ENCODE assay signal across 8 mouse cellular contexts in genomic region chr5:117388877-117389276, GRCm38 (mm10). TPM values are rescaled to one million over a fixed set of nuclear protein-coding genes. Genes with fewer than 3 reads are reported as not detected.
A peak's percentile ranks its signal among the peaks of the same experiment; 100 is the strongest.
DNase-seq lines count a peak whose midpoint lies in the region; ATAC-seq and TF ChIP-seq lines count a peak whose summit lies in the region.

TSS of gene Rfc5 (minus strand) at chr5:117389047.

- no peak for TF ChIP-seq CTCF in layer of hippocampus, adult 2 months (conservative IDR thresholded peaks at IDR 0.05)
- no peak for TF ChIP-seq CTCF in lung, embryonic 14.5 days (IDR thresholded peaks at IDR 0.05; ENCODE audit: low read depth)
- no peak for TF ChIP-seq CTCF in olfactory bulb, adult 2 months (IDR thresholded peaks at IDR 0.05; ENCODE audit: insufficient read depth, low read depth, low read length)
- TF ChIP-seq CTCF in thymus, adult 2 months (IDR thresholded peaks at IDR 0.05; ENCODE audit: borderline replicate concordance, control insufficient read depth, extremely low read depth, insufficient read depth, low read length, poor library complexity), result no peak

- under 1% methylated on average over 43 of the region's 44 CpGs for WGBS in forebrain, embryonic 16.5 days
- WGBS in lung, embryonic 14.5 days, result under 1% methylated on average over 44 of the region's 44 CpGs
- under 1% methylated on average over 44 of the region's 44 CpGs for WGBS in olfactory bulb, adult 2 months
- under 1% methylated on average over 44 of the region's 44 CpGs for WGBS in thymus, adult 2 months

- ATAC-seq in forebrain, embryonic 16.5 days, result peak; percentile 99
- peak; percentile 95 for ATAC-seq in lung, embryonic 14.5 days (ENCODE audit: insufficient read depth)

- intact Hi-C loops in heart, postnatal 36 days (cut with DNase I), result loop anchor here (1.0 to 5.0 kb wide), 3 partner anchors 74 to 272 kb away; partner anchors contain the start of gene Suds3

- peak; percentile 54 for TF ChIP-seq POLR2A in olfactory bulb, adult 2 months (IDR thresholded peaks at IDR 0.05; ENCODE audit: insufficient read depth, low read depth, low read length)
- TF ChIP-seq POLR2A in thymus, adult 2 months (IDR thresholded peaks at IDR 0.05; ENCODE audit: control insufficient read depth, extremely low read depth, insufficient read depth, low read length, poor library complexity), result peak; percentile 68

- H3K9ac ChIP-seq in ES-E14 (ENCODE audit: insufficient read depth, low read depth, low read length, poor library complexity, severe bottlenecking), result peak within 1 kb of the TSS; percentile 94
- peak within 1 kb of the TSS; percentile 87 for H3K9ac ChIP-seq in forebrain, embryonic 16.5 days (replicated peaks; ENCODE audit: low read depth, low read length)
- peak within 1 kb of the TSS; percentile 86 for H3K9ac ChIP-seq in lung, embryonic 14.5 days

- DNase-seq in ES-E14 (ENCODE audit: low read depth, low spot score), result peak; percentile 95
- peak; percentile 90 for DNase-seq in cerebellum, adult 11-12 months
- peak; percentile 93 to 94 for DNase-seq in heart, postnatal 36 days
- DNase-seq in layer of hippocampus, adult 2 months (ENCODE audit: low spot score in 2 of 2), result peak; percentile 94
- DNase-seq in lung, embryonic 14.5 days, result peak; percentile 98
- DNase-seq in thymus, adult 2 months, result peak; percentile 95

- no peaks in the 10 kb centered on the region for H3K27me3 ChIP-seq in forebrain, embryonic 16.5 days (replicated peaks; ENCODE audit: control insufficient read depth, insufficient read depth, low read length)
- no peaks in the 10 kb centered on the region for H3K27me3 ChIP-seq in lung, embryonic 14.5 days (ENCODE audit: insufficient read depth, low read length)
- no peaks in the 10 kb centered on the region for H3K27me3 ChIP-seq in thymus, adult 2 months (ENCODE audit: control insufficient read depth, insufficient read depth, low read length)

- H3K36me3 ChIP-seq in ES-E14 (ENCODE audit: control insufficient read depth, insufficient read depth, low read length, poor library complexity, severe bottlenecking), result peaks cover 35% of the 10 kb centered on the region
- H3K36me3 ChIP-seq in forebrain, embryonic 16.5 days (ENCODE audit: control insufficient read depth, insufficient read depth), result no peaks in the 10 kb centered on the region; the same call in 1 of the 2 replicates
- peaks cover 33% of the 10 kb centered on the region for H3K36me3 ChIP-seq in lung, embryonic 14.5 days (ENCODE audit: insufficient read depth)
- no peaks in the 10 kb centered on the region; the same call in 1 of the 2 replicates for H3K36me3 ChIP-seq in thymus, adult 2 months (ENCODE audit: control insufficient read depth, insufficient read depth, low read length)

- in situ Hi-C loops in ES-E14 (cut with MboI; ENCODE audit: low sequenced_read_pairs in 2 of 2, unreplicated experiment in 2 of 2), result no loop called here

- H3K4me1 ChIP-seq in ES-E14 (ENCODE audit: control insufficient read depth in 2 of 2, insufficient read depth in 2 of 2, low read length in 2 of 2, poor library complexity in 1 of 2), result peaks cover 9 to 12% of the 10 kb centered on the region in 2 experiments
- peaks cover 12% of the 10 kb centered on the region for H3K4me1 ChIP-seq in forebrain, embryonic 16.5 days (replicated peaks; ENCODE audit: control insufficient read depth, insufficient read depth, low read length)
- 0 out of 2 replicates have a peak, but pooled peaks cover 9% of the 10 kb centered on the region for H3K4me1 ChIP-seq in lung, embryonic 14.5 days (ENCODE audit: insufficient read depth)
- H3K4me1 ChIP-seq in olfactory bulb, adult 2 months (ENCODE audit: control insufficient read depth, insufficient read depth, low read length), result peaks cover 3% of the 10 kb centered on the region; the same call in 1 of the 2 replicates
- H3K4me1 ChIP-seq in thymus, adult 2 months (replicated peaks; ENCODE audit: control insufficient read depth, insufficient read depth, low read length), result peaks cover 11% of the 10 kb centered on the region

- H3K4me2 ChIP-seq in forebrain, embryonic 16.5 days (ENCODE audit: low read length), result peak within 1 kb of the TSS; percentile 70
- peak within 1 kb of the TSS; percentile 73 for H3K4me2 ChIP-seq in lung, embryonic 14.5 days

- peaks cover 2% of the 10 kb centered on the region; the same call in 1 of the 2 replicates for H3K9me3 ChIP-seq in ES-E14 (ENCODE audit: control insufficient read depth, insufficient read depth, low read depth, low read length)
- H3K9me3 ChIP-seq in forebrain, embryonic 16.5 days (ENCODE audit: control insufficient read depth, low read length), result peaks cover 2% of the 10 kb centered on the region; the same call in 1 of the 2 replicates
- H3K9me3 ChIP-seq in lung, embryonic 14.5 days (ENCODE audit: low read depth, low read length), result no peaks in the 10 kb centered on the region

- peak within 1 kb of the TSS; percentile 82 to 89 for H3K4me3 ChIP-seq in ES-E14 (ENCODE audit: insufficient read depth in 1 of 2, low read depth in 1 of 2, low read length in 2 of 2, poor library complexity in 1 of 2, severe bottlenecking in 1 of 2)
- H3K4me3 ChIP-seq in forebrain, embryonic 16.5 days (replicated peaks; ENCODE audit: low read length), result peak within 1 kb of the TSS; percentile 80
- peak within 1 kb of the TSS; percentile 94 for H3K4me3 ChIP-seq in layer of hippocampus, adult 2 months
- H3K4me3 ChIP-seq in lung, embryonic 14.5 days (ENCODE audit: low read depth, low read length), result peak within 1 kb of the TSS; percentile 73
- H3K4me3 ChIP-seq in olfactory bulb, adult 2 months (ENCODE audit: insufficient read depth, low read depth, low read length), result peak within 1 kb of the TSS; percentile 59
- H3K4me3 ChIP-seq in thymus, adult 2 months (ENCODE audit: control insufficient read depth, insufficient read depth, low read length), result peak within 1 kb of the TSS; percentile 73

- H3K27ac ChIP-seq in ES-E14 (ENCODE audit: insufficient read depth, low read depth, low read length, poor library complexity, severe bottlenecking), result peak within 1 kb of the TSS; percentile 71
- peak within 1 kb of the TSS; percentile 53 for H3K27ac ChIP-seq in forebrain, embryonic 16.5 days (ENCODE audit: low read length)
- peak within 1 kb of the TSS; percentile 89 for H3K27ac ChIP-seq in layer of hippocampus, adult 2 months
- H3K27ac ChIP-seq in lung, embryonic 14.5 days (ENCODE audit: low read depth), result peak within 1 kb of the TSS; percentile 80
- no peak within 1 kb of the TSS for H3K27ac ChIP-seq in olfactory bulb, adult 2 months (ENCODE audit: insufficient read depth, low read depth, low read length)
- no peak within 1 kb of the TSS for H3K27ac ChIP-seq in thymus, adult 2 months (ENCODE audit: control insufficient read depth, insufficient read depth, low read length)

TF ChIP-seq in ES-E14, 5 proteins besides CTCF, POLR2A, EP300 and RAD21:
- TF ChIP-seq CHD2 (IDR thresholded peaks at IDR 0.05; ENCODE audit: low read depth, low read length), result peak; percentile 88
- TF ChIP-seq MAFK (IDR thresholded peaks at IDR 0.05; ENCODE audit: insufficient read depth, low read depth, low read length), result no peak
- no peak for TF ChIP-seq ZC3H11A (IDR thresholded peaks at IDR 0.05; ENCODE audit: borderline replicate concordance, low read depth, low read length)
- no peak for TF ChIP-seq HCFC1 (IDR thresholded peaks at IDR 0.05; ENCODE audit: borderline replicate concordance, insufficient read depth, low read length)
- no peak for TF ChIP-seq ZNF384 (IDR thresholded peaks at IDR 0.05; ENCODE audit: low read depth, low read length)

RNA-seq across cellular contexts. Expression of gene Rfc5, which starts in this region (rescaled TPM):
- total RNA-seq in ES-E14 (2012; rRNA removed), result 173 and 188 TPM in 2 replicates
- polyA plus RNA-seq in forebrain, embryonic 16.5 days (2015; fragmentation: Nextera tagmentation; extraction: Ambion mirVana), result 40.7 and 53.5 TPM in 2 replicates
- total RNA-seq in heart, postnatal 36 days (2021), result 1 to 10 TPM; 2.7 to 5.2 TPM
- 10 to 100 TPM; 13.8 to 18.5 TPM for total RNA-seq in layer of hippocampus, adult 2 months (2021)
- polyA plus RNA-seq in lung, embryonic 14.5 days (2014; fragmentation: Nextera tagmentation; extraction: Ambion mirVana), result 127 and 145 TPM in 2 replicates
- not detected in 2 replicates for polyA plus RNA-seq in olfactory bulb, adult 2 months (2012; ENCODE audit: insufficient read depth, insufficient read length, low replicate concordance, missing spikeins)
- 63.7 and 65.4 TPM in 2 replicates for polyA plus RNA-seq in thymus, adult 2 months (2012; rRNA removed)

Comparison
In these comparisons a context has a peak if more than half of its experiments do, and no peak if none do; other contexts are left out.
1. RNA of gene Rfc5 (polyA plus RNA-seq): 127 to 145 TPM in lung, embryonic 14.5 days, 63.7 to 65.4 TPM in thymus, adult 2 months and 40.7 to 53.5 TPM in forebrain, embryonic 16.5 days; not detected in olfactory bulb, adult 2 months; every median in the first group is over 10 times any median in the second.
2. H3K27ac ChIP-seq: peak in ES-E14 (single experiment), forebrain, embryonic 16.5 days (single experiment), layer of hippocampus, adult 2 months (single experiment) and lung, embryonic 14.5 days (single experiment); none in olfactory bulb, adult 2 months (single experiment) and thymus, adult 2 months (single experiment).
3. Peak in every context shown above with its lines, with median percentiles within 50 percentile points of each other: DNase-seq, H3K4me3 ChIP-seq and H3K9ac ChIP-seq.